Mouse (Mus musculus) ES-E14 (cell line): ENCODE results near the gene Ctse. TPM values are rescaled to one million over a fixed set of nuclear protein-coding genes. Genes with fewer than 3 reads are reported as not detected.

ENCODE experiments used
- DNase-seq: peaks from one replicate; pipeline ENCODE4 v3.0.0-alpha.2; 2013; ENCODE audit warnings: low read depth, low spot score
- H3K27ac ChIP-seq: 2 replicates; pipeline ENCODE4 v1.5.1; 2012; ENCODE audit warnings: low read depth, mild to moderate bottlenecking, low read length, moderate library complexity, mixed read lengths; ENCODE audit not compliant: poor library complexity, insufficient read depth, severe bottlenecking
- H3K36me3 ChIP-seq: 2 replicates; pipeline ENCODE4 v1.6.1; 2012; ENCODE audit warnings: mild to moderate bottlenecking, low read length, moderate library complexity, mixed read lengths; ENCODE audit not compliant: control insufficient read depth, poor library complexity, insufficient read depth, severe bottlenecking
- H3K4me1 ChIP-seq, 2 experiments: fragments of 150-350 bp in 1 of 2; sonication (generic) in 1 of 2; 2 replicates each; pipeline ENCODE4 v1.6.1; 2012; ENCODE audit warnings: low read length in 2 of 2, mild to moderate bottlenecking in 1 of 2, mixed read lengths in 1 of 2; ENCODE audit not compliant: control insufficient read depth in 2 of 2, insufficient read depth in 2 of 2, poor library complexity in 1 of 2
- H3K4me3 ChIP-seq, 2 experiments: fragments of 150-350 bp in 1 of 2; sonication (generic) in 1 of 2; 2 replicates each; pipeline ENCODE4 v1.5.1; 2012; ENCODE audit warnings: low read length in 2 of 2, low read depth in 1 of 2, mild to moderate bottlenecking in 1 of 2, mixed read lengths in 1 of 2; ENCODE audit not compliant: insufficient read depth in 1 of 2, poor library complexity in 1 of 2, severe bottlenecking in 1 of 2
- H3K9ac ChIP-seq: 2 replicates; pipeline ENCODE4 v1.6.1; 2012; ENCODE audit warnings: low read depth, mild to moderate bottlenecking, low read length, mixed read lengths; ENCODE audit not compliant: poor library complexity, insufficient read depth, severe bottlenecking
- H3K9me3 ChIP-seq: fragments of 150-350 bp; sonication (generic); 2 replicates; pipeline ENCODE4 v1.6.1; 2012; ENCODE audit warnings: low read depth, mild to moderate bottlenecking, low read length; ENCODE audit not compliant: control insufficient read depth, insufficient read depth
- CHD2 ChIP-seq: IDR thresholded peaks from 2 replicates; pipeline ENCODE4 v1.6.1; 2014; ENCODE audit warnings: mild to moderate bottlenecking, low read depth, low read length, inconsistent platforms
- HCFC1 ChIP-seq: IDR thresholded peaks from 2 replicates; pipeline ENCODE4 v1.6.1; 2012; ENCODE audit warnings: low read length, inconsistent platforms, borderline replicate concordance; ENCODE audit not compliant: insufficient read depth
- MAFK ChIP-seq: IDR thresholded peaks from 2 replicates; pipeline ENCODE4 v1.6.1; 2014; ENCODE audit warnings: mild to moderate bottlenecking, low read depth, low read length, inconsistent platforms; ENCODE audit not compliant: insufficient read depth
- ZC3H11A ChIP-seq: IDR thresholded peaks from 2 replicates; pipeline ENCODE4 v1.6.1; 2012; ENCODE audit warnings: low read depth, mild to moderate bottlenecking, inconsistent platforms, low read length, borderline replicate concordance
- ZNF384 ChIP-seq: IDR thresholded peaks from 2 replicates; pipeline ENCODE4 v1.6.1; 2012; ENCODE audit warnings: low read depth, low read length, inconsistent platforms
- in situ Hi-C, 2 experiments: fragments of 600-800 bp; cut with MboI; formaldehyde crosslinking; loops; one replicate each; pipeline ENCODE4 v1.15.1; 2025; ENCODE audit warnings: low sequenced_read_pairs in 2 of 2, inconsistent platforms in 1 of 2; ENCODE audit not compliant: unreplicated experiment in 2 of 2
- total RNA-seq: library from RNA; depleted of rRNA; stranded (reverse); fragments of 300-350 nt; gene quantifications from 2 replicates; pipeline ENCODE4 v1.2.3, GENCODE M21; 2012

Gene Ctse
- total RNA-seq, 1 experiment = not detected

GRCm38 (mm10) chr1:131695308-131695707, 57.2 kb downstream of the Ctse start:
- TF ChIP-seq ZNF384 (no peak), HCFC1 (no peak), MAFK (no peak), CHD2 (no peak), ZC3H11A (no peak)
- no peak overlapping the region for H3K4me3 ChIP-seq
- H3K27ac ChIP-seq = no peak overlapping the region
- H3K4me1 ChIP-seq = no peaks in the 10 kb centered on the region
- no peak for DNase-seq
- H3K9me3 ChIP-seq = no peaks in the 10 kb centered on the region
- in situ Hi-C loops = no loop called here
- H3K9ac ChIP-seq = no peak overlapping the region
- no peaks in the 10 kb centered on the region for H3K36me3 ChIP-seq

- in situ Hi-C loops = no loop called here
- no peak for DNase-seq
- Histone ChIP-seq H3K36me3 (no peaks in the 10 kb centered on the region), H3K4me3 (no peak overlapping the region), H3K4me1 (no peaks in the 10 kb centered on the region), H3K9me3 (no peaks in the 10 kb centered on the region), H3K27ac (no peak overlapping the region), H3K9ac (no peak overlapping the region)
- TF ChIP-seq ZC3H11A = no peak
- TF ChIP-seq CHD2 = no peak
- no peak for TF ChIP-seq MAFK
- TF ChIP-seq HCFC1 = no peak
- TF ChIP-seq ZNF384 = no peak
Measured at GRCm38 (mm10) chr1:131696325-131696724, 58.2 kb downstream of the Ctse start.

GRCm38 (mm10) chr1:131698770-131699169, 60.7 kb downstream of the Ctse start:
- H3K4me1 ChIP-seq = no peaks in the 10 kb centered on the region
- H3K4me3 ChIP-seq = no peak overlapping the region
- no peak for TF ChIP-seq ZC3H11A
- no peak for TF ChIP-seq CHD2
- no peak for TF ChIP-seq HCFC1
- TF ChIP-seq ZNF384 = no peak
- TF ChIP-seq MAFK = no peak
- H3K36me3 ChIP-seq = no peaks in the 10 kb centered on the region
- H3K27ac ChIP-seq = no peak overlapping the region
- in situ Hi-C loops = no loop called here
- no peaks in the 10 kb centered on the region for H3K9me3 ChIP-seq
- no peak overlapping the region for H3K9ac ChIP-seq
- no peak for DNase-seq

GRCm38 (mm10) chr1:131699642-131700041, 61.5 kb downstream of the Ctse start:
- no peak for TF ChIP-seq CHD2
- no peak for TF ChIP-seq ZC3H11A
- TF ChIP-seq ZNF384 = no peak
- no peak for TF ChIP-seq HCFC1
- no peak for TF ChIP-seq MAFK
- no peaks in the 10 kb centered on the region for H3K36me3 ChIP-seq
- H3K4me1 ChIP-seq = no peaks in the 10 kb centered on the region
- in situ Hi-C loops = loop anchor here in 1 of 2 experiments (10.0 kb wide), 1 partner anchor 145 kb away; no protein-coding TSS in a partner anchor
- no peak overlapping the region for H3K4me3 ChIP-seq
- no peak for DNase-seq
- no peaks in the 10 kb centered on the region for H3K9me3 ChIP-seq
- no peak overlapping the region for H3K27ac ChIP-seq
- H3K9ac ChIP-seq = no peak overlapping the region

- H3K36me3 ChIP-seq = no peaks in the 10 kb centered on the region
- H3K27ac ChIP-seq = no peak overlapping the region
- DNase-seq = no peak
- H3K4me3 ChIP-seq = no peak overlapping the region
- no peaks in the 10 kb centered on the region for H3K9me3 ChIP-seq
- no peak for TF ChIP-seq CHD2
- TF ChIP-seq HCFC1 = no peak
- TF ChIP-seq MAFK = no peak
- no peak for TF ChIP-seq ZC3H11A
- no peak overlapping the region for H3K9ac ChIP-seq
- in situ Hi-C loops = loop anchor here in 1 of 2 experiments (10.0 kb wide), 1 partner anchor 144 kb away; no protein-coding TSS in a partner anchor
- H3K4me1 ChIP-seq = no peaks in the 10 kb centered on the region
Measured at GRCm38 (mm10) chr1:131700447-131700846, 62.3 kb downstream of the Ctse start.
